Mouse (Mus musculus): ENCODE data around the gene Trit1.

Gene Trit1

DNA sequence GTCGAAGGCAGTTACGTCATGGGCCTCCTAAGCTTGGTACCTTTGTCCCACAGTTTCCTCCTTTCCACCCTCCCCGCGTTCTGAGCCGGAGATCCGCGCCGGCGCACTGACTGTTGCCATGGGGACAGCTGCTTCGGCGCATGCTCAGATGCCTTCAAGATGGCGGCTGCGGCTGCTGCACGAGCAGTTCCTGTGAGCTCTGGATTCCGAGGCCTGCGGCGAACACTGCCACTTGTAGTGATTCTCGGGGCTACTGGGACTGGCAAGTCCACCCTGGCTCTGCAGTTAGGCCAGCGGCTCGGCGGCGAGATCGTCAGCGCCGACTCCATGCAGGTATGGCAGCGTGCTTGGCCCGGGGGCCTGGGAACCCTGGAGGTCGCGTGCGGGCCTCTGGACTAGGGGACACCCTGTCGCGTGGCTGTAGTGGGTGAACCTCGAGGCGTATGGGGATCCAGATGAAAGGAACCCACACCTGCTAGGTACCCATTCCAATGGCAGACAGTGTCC is at the start of gene Trit1:
Trit1 (plus strand) TSS at position 147 of the 507 bp plus-strand sequence.
- DNase-seq (ENCODE audit: low spot score) = peak; percentile 98

DNA sequence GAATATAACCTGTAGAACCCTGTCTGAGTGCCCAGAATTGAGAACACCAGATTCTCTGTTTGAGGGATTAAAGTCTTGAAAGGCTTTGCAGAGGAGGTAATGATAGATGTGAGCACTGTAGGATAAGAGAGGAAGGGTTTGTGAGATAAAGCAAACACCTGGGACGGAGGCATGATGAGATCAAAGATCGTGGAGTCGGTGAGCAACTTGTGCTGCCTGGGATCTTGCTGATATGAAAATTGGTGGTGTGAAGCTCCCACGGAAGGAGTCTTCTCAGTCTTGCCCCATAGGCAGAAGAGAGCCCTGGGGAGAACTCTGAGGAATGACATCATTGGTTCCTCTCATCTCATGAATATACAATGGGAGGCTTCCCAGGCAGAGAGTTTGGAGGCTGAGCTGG is 48.3 kb upstream of the Trit1 start:
- no peak for DNase-seq (ENCODE audit: low spot score)

DNA sequence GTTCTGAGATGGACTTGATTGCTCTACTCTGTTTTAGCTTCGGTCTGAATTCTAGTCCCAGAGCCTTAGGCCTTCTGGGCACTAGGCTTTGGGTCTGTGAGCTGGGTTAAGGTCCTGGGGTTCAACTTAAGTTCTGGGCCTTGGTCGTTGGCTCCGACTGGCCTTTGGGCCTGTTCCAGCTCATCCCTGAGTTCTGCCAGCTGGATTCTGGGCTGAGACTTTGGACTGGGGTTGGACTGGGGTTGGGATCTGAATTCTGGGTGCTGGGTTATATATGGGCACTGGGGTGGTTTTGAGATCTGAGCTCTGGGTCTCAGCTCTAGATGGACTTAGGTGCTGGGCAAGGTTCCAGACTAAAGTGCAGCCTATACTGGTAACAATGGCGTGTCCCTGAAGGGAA is 45.2 kb upstream of the Trit1 start:
- DNase-seq (ENCODE audit: low spot score) = no peak

DNA sequence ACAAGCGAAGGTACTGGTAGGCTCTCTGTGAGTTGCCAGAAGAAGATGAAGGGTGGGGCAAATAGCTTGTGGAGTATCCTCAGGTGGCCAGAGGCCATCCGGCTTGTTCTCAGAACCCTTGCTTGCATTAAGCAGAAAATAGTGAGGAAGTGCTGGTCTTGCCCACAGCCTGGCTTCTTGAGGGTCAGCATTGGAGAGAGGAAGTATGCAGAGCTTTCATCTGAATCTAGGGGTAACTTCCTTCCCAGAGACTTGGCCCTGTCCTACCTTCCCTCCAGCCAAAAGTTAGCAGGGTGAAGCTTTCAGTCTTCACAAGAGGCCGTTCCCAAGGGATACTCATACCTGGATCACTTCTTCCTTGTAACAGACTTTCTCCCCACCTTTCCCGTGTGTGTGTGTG is 44.8 kb upstream of the Trit1 start:
- DNase-seq (ENCODE audit: low spot score) = no peak

DNA sequence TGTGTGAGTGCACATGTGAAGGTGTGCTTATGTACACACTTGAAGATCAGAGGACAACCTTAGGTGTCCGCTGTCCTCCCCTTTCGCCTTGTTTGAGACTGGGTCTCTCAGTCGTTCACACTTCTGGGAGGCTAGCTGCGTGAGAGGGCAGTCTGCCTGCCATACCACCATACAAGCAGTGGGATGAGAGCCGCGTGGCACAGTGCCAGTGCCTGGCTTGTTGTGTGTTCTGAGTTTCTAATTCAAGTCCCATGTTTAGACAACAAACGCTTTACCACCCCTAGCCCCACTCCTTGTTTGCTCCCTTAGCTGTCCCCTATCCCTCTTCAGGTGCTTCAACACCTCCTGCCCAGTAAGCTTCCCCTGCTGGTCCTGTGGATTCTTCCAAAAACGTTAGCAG is 44.3 kb upstream of the Trit1 start:
- DNase-seq (ENCODE audit: low spot score) = no peak

DNA sequence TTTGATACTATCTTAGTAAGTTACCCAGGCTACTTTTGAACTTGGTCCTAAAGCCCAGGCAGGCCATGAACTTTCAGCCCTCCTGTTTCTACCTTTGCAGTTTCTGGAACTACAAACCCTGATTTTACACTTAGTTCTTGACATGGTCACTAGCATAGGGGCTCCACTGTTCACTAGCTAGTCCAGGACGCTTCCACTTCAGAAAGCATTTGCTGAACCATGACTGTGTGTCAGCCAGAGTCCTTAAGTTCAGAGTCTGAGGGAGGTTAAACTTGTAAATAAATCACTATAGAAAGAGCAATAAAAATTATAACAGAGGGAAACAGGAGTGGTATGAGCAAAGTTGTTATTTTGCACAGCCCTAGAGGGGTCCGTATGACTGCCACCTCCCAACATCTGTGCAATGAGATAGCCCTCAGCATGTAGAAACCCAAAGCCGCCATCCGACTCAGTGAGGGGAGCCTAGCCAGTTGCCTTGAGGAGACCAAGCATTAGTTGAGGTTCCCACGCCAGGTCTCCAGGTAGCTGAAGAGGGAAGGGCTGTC is 41.3 kb upstream of the Trit1 start:
- no peak for DNase-seq (ENCODE audit: low spot score)

DNA sequence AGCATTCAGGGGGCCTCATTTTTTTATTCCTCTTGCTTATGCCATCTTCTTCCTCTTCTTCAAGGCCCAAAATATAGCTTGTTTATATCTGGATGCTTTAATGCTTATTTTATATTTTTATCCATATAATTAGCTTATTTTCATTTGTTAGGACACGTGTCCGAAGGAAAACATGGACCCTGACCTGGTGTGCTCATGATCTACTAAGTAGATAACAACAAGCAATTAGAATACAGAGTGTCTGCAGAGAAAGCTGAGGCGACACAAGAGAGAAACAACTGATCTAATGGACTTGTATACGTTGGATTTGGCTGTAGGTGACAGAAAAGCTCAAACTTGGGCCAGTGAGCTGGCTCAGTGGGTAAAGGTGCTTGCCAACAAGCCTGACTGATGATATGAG is 39.5 kb upstream of the Trit1 start:
- DNase-seq (ENCODE audit: low spot score) = no peak

DNA sequence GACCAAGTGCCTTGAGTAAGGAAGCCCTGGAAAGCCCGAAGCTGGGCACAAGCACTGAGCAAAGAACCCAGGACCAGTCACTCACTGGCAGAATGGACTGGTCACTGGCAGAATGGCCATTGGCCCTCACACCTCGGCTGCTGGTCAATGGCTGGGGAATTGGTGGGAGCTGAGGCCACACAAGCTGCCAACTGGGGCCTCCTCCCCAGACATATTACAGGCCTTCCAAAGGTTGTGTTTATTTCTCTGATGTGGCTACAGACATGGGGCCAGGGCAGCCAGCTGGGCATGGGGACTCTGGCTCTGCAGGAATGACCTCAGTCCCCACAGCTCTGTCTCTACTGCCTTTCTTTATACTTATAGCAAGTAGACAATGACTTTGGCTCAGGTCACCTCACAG is 37.5 kb upstream of the Trit1 start:
- DNase-seq (ENCODE audit: low spot score) = no peak

DNA sequence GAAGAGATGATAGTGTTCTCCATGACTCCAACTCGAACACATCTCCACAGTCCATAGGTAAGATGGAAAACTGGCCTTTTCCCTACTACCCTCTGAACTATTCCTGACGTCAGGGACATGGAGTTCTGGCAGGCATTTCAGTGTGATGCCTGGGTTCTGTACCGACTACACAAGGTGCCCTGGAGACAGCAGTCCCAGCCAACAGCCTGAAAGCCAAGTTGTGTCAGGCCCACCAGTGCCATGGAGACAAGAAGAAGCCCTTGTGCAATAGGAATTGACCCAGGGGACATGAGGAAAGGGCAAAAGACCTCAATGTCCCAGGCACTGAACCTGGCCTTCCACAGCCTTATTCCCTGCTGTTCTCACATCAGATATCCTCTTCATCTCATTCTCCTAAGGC is 36.6 kb upstream of the Trit1 start:
- no peak for DNase-seq (ENCODE audit: low spot score)

DNA sequence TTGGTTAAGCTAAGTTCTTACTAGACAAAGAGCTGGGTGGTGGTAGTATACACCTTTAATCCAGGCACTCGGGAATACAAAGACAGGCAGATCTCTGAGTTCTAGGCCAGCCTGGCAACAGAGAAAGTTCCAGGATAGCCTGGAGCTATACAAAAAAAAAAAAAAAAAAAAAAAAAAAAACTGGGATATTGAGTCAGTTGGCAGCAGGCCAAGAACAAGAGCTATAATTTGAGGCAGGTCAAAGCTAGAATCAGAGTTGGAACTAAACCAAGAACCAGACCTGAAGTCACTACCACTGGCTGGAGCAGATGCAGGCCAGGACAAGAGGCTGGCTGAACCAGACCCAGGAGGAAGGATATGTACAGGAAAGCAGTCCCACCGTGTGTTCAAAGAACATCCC is 35.7 kb upstream of the Trit1 start:
- no peak for DNase-seq (ENCODE audit: low spot score)

DNA sequence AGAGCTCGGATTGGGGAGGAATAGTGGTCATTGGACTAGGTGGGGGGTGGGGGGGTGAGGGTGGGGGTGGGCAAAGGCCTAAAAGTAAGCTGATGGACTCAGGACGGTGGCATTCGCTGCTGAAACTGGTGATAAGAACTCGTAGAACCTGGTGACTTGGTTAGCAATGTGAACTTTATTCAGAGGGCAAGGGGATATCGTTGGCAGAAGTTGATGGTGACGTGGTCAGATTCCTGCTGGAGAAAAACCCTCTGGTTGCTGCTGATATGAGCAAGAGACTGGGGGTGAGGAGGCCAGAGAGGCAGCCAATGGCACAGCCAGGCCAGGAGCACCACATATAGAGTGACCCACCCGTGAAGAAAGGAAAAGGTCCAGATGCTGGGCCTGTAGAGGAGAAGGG is 35.2 kb upstream of the Trit1 start:
- no peak for DNase-seq (ENCODE audit: low spot score)

DNA sequence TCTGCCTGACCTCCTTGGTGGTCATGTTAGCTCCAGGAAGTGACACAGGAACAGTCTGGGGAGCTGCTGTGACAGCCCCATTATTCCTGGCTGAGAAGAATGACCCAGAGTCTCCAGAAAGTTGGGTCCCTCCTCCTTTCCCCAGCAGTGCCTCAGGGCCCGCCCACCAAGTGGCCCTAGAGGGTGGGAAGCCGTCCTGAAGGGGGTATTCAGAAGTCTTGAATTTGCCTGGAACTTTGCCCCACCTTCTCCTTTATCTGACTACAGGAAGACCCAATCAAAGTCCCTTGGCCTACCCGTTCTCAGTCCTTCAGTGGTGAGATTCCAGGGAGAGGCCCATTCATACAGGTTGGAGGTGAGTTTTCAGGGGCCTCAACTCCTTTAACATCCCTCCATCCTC is 34.5 kb upstream of the Trit1 start:
- DNase-seq (ENCODE audit: low spot score) = no peak

DNA sequence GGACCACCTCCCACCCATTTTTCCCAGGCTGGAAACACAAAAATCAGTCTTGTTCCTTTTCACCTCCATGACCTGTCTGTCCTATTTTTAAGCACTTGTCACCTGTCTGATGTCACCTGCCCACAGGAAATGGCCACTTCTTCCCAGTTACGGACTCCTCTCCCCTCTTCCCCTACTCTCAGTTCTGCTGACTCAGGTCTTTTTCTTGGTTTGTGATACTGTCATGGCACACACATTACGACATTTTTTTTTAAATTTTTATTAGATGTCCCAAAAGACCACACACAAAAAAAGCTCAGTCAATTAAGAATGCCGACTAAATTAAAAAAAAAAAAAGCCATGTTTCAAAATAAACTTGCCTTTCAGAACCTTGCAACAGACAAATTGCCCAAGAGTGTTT is 33.9 kb upstream of the Trit1 start:
- DNase-seq (ENCODE audit: low spot score) = no peak

DNA sequence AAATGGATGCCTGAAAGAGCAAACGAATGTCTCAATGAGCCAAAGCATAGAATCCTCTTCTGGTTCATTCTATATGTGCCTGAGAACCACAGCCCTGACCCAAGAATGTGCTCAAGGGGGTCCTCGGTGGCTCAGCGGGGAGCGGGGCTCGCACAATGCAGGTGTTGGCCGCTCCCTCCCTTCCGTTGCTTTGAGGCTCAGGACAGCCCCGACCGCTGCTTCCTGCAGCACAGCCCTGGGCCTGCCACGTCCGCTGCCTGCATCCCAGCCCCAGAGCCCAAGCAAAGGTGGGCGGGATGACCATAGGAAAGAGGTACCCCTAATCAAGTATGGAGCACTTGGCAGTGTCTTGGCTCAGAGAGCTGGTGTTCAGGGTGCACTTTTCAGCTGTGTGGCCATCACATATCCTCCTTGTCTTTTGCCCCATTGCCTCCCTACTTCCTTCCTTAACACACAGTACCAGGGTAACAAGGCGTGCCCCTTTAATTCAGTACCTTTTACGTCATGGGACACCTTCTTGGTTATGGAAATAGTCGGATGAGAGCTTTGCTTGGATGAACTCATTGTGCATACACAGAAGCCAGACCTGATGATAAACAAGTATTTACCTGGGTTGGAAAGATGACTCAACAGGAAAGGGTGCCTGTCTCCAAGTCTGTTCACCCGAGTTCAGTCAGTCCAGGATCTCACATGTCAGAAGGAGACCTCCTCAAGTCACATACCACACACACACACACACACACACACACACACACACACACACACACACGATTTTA is 32.7 kb upstream of the Trit1 start:
- DNase-seq (ENCODE audit: low spot score) = no peak

DNA sequence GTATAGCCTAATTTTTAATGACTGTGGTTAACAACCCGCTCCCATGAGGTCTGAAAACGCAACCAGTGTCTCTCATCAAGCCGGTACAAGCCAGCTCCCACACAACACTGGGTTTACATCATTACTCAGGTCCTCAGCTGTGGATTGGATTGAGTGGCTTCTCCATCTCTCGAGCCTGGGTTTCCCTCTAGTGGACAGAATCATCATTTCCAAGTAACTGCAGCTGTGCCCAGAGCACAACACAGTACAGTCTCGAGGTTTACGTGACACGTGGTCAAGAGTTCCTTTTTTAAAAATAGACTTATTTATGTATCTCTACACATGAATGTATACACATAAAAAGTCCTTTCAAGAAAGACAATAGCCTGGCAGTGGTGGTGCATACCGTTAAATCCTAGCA is 31.3 kb upstream of the Trit1 start:
- DNase-seq (ENCODE audit: low spot score) = peak; percentile 86

DNA sequence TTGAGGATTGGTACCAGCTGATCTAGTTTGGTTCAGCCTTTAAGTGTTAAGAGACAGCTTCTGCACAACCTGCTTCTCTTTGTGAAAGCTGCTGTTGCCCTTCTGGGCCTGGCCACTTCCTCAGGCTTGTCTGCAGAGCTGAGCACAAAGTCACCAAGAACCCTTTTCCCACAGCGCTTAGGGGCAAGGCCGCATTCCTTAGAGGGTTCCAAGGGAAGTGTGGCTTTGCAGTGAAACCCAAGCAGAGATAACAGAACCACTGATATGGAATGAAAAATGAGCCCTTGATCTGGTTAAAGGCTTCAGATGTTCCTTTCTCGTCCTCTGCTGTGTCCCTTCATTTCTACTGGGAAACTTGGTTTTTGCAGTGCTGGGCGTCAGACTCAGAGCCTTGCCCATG is 29.0 kb upstream of the Trit1 start:
- DNase-seq (ENCODE audit: low spot score) = no peak

DNA sequence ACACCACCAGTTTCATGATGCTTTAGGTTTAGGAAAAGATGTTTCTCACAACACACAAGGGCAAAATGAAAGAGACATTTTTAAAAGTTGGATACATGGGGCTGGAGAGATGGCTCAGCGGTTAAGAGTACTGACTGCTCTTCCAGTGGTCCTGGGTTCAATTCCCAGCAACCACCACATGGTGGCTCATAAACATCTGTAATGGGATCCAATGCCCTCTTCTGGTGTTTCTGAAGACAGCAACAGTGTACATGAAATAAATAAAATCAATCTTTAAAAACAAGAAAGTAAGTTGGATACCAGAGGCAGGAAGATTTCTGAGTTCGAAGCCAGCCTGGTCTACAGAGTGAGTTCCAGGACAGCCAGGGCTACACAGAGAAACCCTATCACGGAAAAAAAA is 28.4 kb upstream of the Trit1 start:
- DNase-seq (ENCODE audit: low spot score) = peak; percentile 36

DNA sequence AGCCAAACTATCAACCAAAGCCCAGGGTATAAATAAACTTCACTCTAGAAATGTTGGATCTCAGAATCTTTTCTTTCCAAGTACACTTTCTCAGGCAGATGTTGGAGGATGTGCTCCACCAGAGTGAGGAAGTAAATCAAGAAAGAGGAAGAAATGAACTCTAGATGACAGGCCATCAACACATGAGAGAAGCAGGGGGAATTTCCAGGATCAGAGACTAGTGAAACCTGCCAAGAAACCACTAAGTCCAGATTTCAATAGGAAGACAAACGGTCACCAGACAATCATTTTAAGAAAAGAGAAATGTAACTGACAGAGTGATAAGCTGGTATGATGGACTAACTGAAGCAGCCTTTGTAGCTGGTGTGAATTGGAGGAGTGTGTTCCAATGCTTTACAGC is 25.2 kb upstream of the Trit1 start:
- no peak for DNase-seq (ENCODE audit: low spot score)

DNA sequence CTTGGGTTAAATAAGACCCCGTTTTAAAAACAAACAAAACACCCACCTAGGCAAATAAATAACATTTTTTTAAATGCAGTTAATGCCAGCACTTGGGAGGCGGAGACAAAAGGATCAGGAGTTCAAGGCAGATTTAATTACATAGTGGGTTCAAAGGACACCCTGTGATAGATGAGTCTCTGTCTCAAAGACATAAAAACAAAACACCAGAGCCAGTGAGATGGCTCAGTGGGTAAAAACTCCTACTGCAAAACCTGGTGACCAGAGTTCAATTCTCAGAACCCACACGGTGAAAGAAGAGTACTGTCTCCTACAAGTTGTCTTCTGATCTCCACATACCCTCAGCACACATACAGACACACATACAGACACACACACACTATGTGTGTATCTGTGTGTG is 24.1 kb upstream of the Trit1 start:
- DNase-seq (ENCODE audit: low spot score) = no peak

DNA sequence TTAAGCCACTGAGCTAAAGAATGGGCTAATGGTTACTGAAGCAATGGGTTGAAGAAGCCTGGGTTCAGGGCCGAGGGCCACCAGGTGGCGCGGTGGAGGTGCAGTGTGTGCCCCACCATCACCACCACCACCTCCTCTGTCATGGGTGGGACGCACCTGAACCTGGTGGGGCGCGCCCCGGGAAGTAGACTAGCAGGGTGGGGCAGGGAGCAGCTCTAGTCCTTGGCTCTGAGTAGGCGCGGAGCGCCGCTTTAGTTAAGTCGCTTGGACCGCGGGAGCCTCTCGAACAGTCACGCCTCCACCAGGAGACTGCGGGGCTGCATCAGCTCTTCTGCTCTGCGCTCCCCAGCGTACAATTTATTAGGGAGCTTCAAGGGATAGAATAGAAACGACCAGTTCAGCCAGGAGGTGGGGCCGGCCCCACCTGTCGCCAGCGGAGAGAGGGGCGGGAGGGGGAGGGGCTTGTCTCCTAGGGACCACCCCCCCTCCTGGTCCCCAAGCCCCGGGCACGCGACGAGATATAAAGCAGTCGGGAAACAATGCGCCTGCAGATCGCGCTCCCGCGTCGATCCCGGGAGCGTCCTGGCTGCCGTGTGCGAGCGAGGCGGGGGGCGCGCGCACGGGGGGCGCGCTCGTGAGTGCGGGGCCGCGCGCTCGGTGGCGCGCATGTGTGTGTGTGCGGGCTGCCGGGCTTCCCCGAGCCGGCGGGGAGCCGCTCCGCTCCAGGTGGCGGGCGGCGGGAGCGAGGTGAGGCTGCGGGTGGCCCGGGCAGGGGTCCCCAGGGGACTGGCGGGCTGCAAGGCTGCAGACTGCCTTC is 20.8 kb upstream of the Trit1 start, which contains the start of gene Mycl:
Mycl (plus strand) TSS at position 249 of the 817 bp plus-strand sequence.
- peak; percentile 90 for DNase-seq (ENCODE audit: low spot score)

DNA sequence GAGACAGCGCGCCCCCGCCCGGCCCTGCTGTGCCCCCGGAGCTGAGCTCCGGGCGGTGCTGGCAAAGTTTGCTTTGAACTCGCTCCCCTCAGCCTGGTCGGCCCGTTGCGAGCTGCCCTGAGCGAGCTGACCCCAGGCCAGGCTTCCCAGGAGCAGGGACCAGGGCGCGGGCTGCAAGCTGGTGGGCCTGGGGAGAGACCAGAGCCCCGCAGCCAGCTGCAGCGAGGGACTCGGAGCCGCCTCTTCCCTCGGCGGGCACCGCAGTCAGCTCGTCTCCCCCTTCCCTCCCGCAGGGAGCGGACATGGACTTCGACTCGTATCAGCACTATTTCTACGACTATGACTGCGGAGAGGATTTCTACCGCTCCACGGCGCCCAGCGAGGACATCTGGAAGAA is 20.2 kb upstream of the Trit1 start:
- DNase-seq (ENCODE audit: low spot score) = no peak

DNA sequence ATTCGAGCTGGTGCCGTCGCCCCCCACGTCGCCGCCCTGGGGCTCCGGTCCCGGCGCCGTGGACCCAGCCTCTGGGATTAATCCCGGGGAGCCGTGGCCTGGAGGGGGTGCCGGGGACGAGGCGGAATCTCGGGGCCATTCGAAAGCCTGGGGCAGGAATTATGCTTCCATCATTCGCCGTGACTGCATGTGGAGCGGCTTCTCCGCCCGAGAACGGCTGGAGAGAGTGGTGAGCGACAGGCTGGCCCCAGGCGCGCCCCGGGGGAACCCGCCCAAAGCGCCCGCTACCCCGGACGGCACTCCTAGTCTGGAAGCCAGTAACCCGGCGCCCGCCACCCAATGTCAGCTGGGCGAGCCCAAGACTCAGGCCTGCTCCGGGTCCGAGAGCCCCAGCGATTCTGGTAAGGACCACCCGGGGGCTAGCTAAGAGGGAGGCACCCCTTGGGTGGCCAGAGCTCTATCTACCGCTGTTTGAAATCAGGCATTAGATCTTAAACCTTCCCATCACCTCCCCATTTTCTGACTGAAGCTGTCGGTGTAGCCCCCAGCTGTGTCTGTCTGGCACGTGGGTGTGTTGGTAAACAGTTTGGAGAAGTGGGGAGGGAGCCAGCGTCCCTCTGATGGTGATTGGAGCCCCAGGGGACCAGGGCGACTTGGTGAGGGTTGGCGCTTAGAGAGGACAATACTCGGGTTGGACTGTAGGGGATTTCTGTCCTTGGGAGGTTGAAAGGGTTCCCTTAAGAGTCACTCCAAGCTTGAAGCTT is 19.6 kb upstream of the Trit1 start:
- peak; percentile 86 for DNase-seq (ENCODE audit: low spot score)
